Mouse (Mus musculus): ENCODE results near the gene Clip2. TPM values are rescaled to one million over a fixed set of nuclear protein-coding genes. Genes with fewer than 3 reads are reported as not detected.

The Clip2 gene
- total RNA-seq, 2 experiments from 2014 or later = 16.7 to 17.7 TPM

GRCm38 (mm10) chr5:134567445-134567844 lies 15.2 kb upstream of the Clip2 start:
- no peak for DNase-seq (ENCODE audit: low spot score in 2 of 2)

GRCm38 (mm10) chr5:134565696-134566095 lies 13.5 kb upstream of the Clip2 start:
- no peak for DNase-seq (ENCODE audit: low spot score in 2 of 2)

GRCm38 (mm10) chr5:134564272-134564671 lies 12.0 kb upstream of the Clip2 start:
- no peak for DNase-seq (ENCODE audit: low spot score in 2 of 2)

- DNase-seq (ENCODE audit: low spot score in 2 of 2) = no peak
Observed at GRCm38 (mm10) chr5:134560450-134561171, 8.4 kb upstream of the Clip2 start.

GRCm38 (mm10) chr5:134560071-134560449 lies 7.8 kb upstream of the Clip2 start, which contains the start of gene Syna:
TSS of gene Syna (minus strand) at chr5:134560171.
- no peak for DNase-seq (ENCODE audit: low spot score in 2 of 2)

GRCm38 (mm10) chr5:134555463-134556164 lies 3.4 kb upstream of the Clip2 start:
- DNase-seq (ENCODE audit: low spot score in 2 of 2) = peak; percentile 62 to 75

GRCm38 (mm10) chr5:134553951-134554546 lies 1.8 kb upstream of the Clip2 start:
- peak; percentile 32 to 54 for DNase-seq (ENCODE audit: low spot score in 2 of 2)

GRCm38 (mm10) chr5:134551233-134552109 lies 763 bp downstream of the Clip2 start:
- DNase-seq (ENCODE audit: low spot score in 2 of 2) = peak in 1 of 2 experiments; percentile 45

GRCm38 (mm10) chr5:134550836-134551232 lies 1.4 kb downstream of the Clip2 start:
- no peak for DNase-seq (ENCODE audit: low spot score in 2 of 2)

GRCm38 (mm10) chr5:134549640-134550168 lies 2.5 kb downstream of the Clip2 start:
- DNase-seq (ENCODE audit: low spot score in 2 of 2) = no peak

GRCm38 (mm10) chr5:134548306-134548705 lies 3.9 kb downstream of the Clip2 start:
- DNase-seq (ENCODE audit: low spot score in 2 of 2) = no peak

- no peak for DNase-seq (ENCODE audit: low spot score in 2 of 2)
Observed at GRCm38 (mm10) chr5:134546790-134547189, 5.4 kb downstream of the Clip2 start.

GRCm38 (mm10) chr5:134545242-134545629 lies 7.0 kb downstream of the Clip2 start:
- no peak for DNase-seq (ENCODE audit: low spot score in 2 of 2)

- DNase-seq (ENCODE audit: low spot score in 2 of 2) = no peak
Observed at GRCm38 (mm10) chr5:134544516-134545241, 7.6 kb downstream of the Clip2 start.

- DNase-seq (ENCODE audit: low spot score in 2 of 2) = peak in 1 of 2 experiments; percentile 51
Observed at GRCm38 (mm10) chr5:134541640-134542039, 10.6 kb downstream of the Clip2 start.

GRCm38 (mm10) chr5:134540881-134541280 lies 11.4 kb downstream of the Clip2 start:
- DNase-seq (ENCODE audit: low spot score in 2 of 2) = no peak

- peak; percentile 36 to 43 for DNase-seq (ENCODE audit: low spot score in 2 of 2)
Observed at GRCm38 (mm10) chr5:134539891-134540290, 12.3 kb downstream of the Clip2 start.

GRCm38 (mm10) chr5:134536036-134536435 lies 16.2 kb downstream of the Clip2 start:
- DNase-seq (ENCODE audit: low spot score in 2 of 2) = no peak

- DNase-seq (ENCODE audit: low spot score in 2 of 2) = no peak
Observed at GRCm38 (mm10) chr5:134532417-134532816, 19.8 kb downstream of the Clip2 start.

GRCm38 (mm10) chr5:134531585-134531984 lies 20.6 kb downstream of the Clip2 start:
- DNase-seq (ENCODE audit: low spot score in 2 of 2) = no peak
